In the genomic region with DNA sequence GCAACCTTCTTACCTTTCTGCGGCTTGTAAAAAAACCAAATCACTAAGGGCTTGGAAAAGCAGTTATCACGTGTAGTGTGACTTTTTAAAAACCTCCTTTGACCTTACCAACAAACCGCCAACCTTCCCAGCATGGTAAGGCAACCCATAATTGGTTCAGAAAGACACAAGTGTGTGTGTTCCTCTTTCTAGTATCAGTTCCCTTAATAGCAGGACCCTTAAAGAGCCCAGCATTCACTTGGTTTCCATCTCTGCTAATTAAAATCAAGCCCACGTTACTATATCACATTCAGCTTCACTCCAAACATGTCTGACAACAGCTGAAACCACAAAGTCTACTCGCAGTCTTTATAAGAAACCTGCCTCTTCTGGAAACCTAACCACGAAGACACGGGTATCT, we compare ENCODE assay signal across 8 mouse cellular contexts. TPM values are rescaled to one million over a fixed set of nuclear protein-coding genes. Genes with fewer than 3 reads are reported as not detected.
A peak's percentile ranks its signal among the peaks of the same experiment; 100 is the strongest.
DNase-seq lines count a peak whose midpoint lies in the region; ATAC-seq lines count a peak whose summit lies in the region.

No protein-coding gene starts in this region.

- H3K27me3 ChIP-seq in heart, embryonic 12.5 days (replicated peaks) = no peaks in the 10 kb centered on the region
- H3K27me3 ChIP-seq in hindbrain, embryonic 10.5 days (ENCODE audit: insufficient read depth, poor library complexity, severe bottlenecking) = peaks cover 6% of the 10 kb centered on the region; the same call in 1 of the 2 replicates
- no peaks in the 10 kb centered on the region for H3K27me3 ChIP-seq in midbrain, embryonic 13.5 days

- H3K36me3 ChIP-seq in heart, embryonic 12.5 days = no peaks in the 10 kb centered on the region
- H3K36me3 ChIP-seq in hindbrain, embryonic 10.5 days = no peaks in the 10 kb centered on the region
- no peaks in the 10 kb centered on the region for H3K36me3 ChIP-seq in midbrain, embryonic 13.5 days

- WGBS in heart, embryonic 12.5 days = 70% methylated on average over 7 of the region's 7 CpGs
- 55% methylated on average over 7 of the region's 7 CpGs for WGBS in hindbrain, embryonic 10.5 days
- 37% methylated on average over 7 of the region's 7 CpGs for WGBS in midbrain, embryonic 13.5 days

- ATAC-seq in heart, embryonic 12.5 days (ENCODE audit: insufficient number of reproducible peaks, low FRiP score) = no peak
- ATAC-seq in midbrain, embryonic 13.5 days = no peak

- H3K9ac ChIP-seq in heart, embryonic 12.5 days = no peak overlapping the region
- H3K9ac ChIP-seq in midbrain, embryonic 13.5 days (replicated peaks) = peak overlapping the region; percentile 53; the same call in 1 of the 2 replicates

- no peaks in the 10 kb centered on the region for H3K9me3 ChIP-seq in heart, embryonic 12.5 days (replicated peaks)
- no peaks in the 10 kb centered on the region for H3K9me3 ChIP-seq in hindbrain, embryonic 10.5 days
- no peaks in the 10 kb centered on the region for H3K9me3 ChIP-seq in midbrain, embryonic 13.5 days

- peak overlapping the region; percentile 23; the same call in 1 of the 2 replicates for H3K4me2 ChIP-seq in heart, embryonic 12.5 days
- peak overlapping the region; percentile 65 for H3K4me2 ChIP-seq in midbrain, embryonic 13.5 days (replicated peaks)

- no peak overlapping the region for H3K27ac ChIP-seq in heart, embryonic 12.5 days (ENCODE audit: poor library complexity, severe bottlenecking)
- H3K27ac ChIP-seq in hindbrain, embryonic 10.5 days = no peak overlapping the region
- no peak overlapping the region for H3K27ac ChIP-seq in midbrain, embryonic 13.5 days

- H3K4me3 ChIP-seq in heart, embryonic 12.5 days = no peak overlapping the region
- peak overlapping the region; percentile 90 for H3K4me3 ChIP-seq in hindbrain, embryonic 10.5 days
- H3K4me3 ChIP-seq in midbrain, embryonic 13.5 days (replicated peaks) = peak overlapping the region; percentile 78

- intact Hi-C loops in left cerebral cortex, postnatal 14 days (cut with DNase I) = no loop called here

- H3K4me1 ChIP-seq in heart, embryonic 12.5 days (replicated peaks) = peaks cover 10% of the 10 kb centered on the region
- H3K4me1 ChIP-seq in hindbrain, embryonic 10.5 days (replicated peaks) = peaks cover 56% of the 10 kb centered on the region
- H3K4me1 ChIP-seq in midbrain, embryonic 13.5 days (replicated peaks) = peaks cover 60% of the 10 kb centered on the region

- DNase-seq in heart, postnatal 4 days = no peak
- DNase-seq in MEL-GATA-1-ER (ENCODE audit: extremely low read depth, low read depth) = peak; percentile 76
- no peak for DNase-seq in hindbrain, embryonic 10.5 days (ENCODE audit: low spot score)
- DNase-seq in left cerebral cortex, postnatal 14 days (ENCODE audit: low spot score in 2 of 2) = no peak
- DNase-seq in right cerebral cortex, postnatal 4 days = no peak
- DNase-seq in gastrocnemius, postnatal 10 days = no peak

RNA-seq across cellular contexts. Expression of gene D1Ertd622e, which starts 2.5 kb away (rescaled TPM):
- 9.3 and 11.4 TPM in 2 replicates for polyA plus RNA-seq in heart, embryonic 12.5 days (2016; fragmentation: Nextera tagmentation; extraction: Ambion mirVana)
- 1 to 10 TPM; 7.9 to 9.0 TPM for total RNA-seq in heart, postnatal 4 days (2021)
- 25.2 and 26.4 TPM in 2 replicates for polyA plus RNA-seq in hindbrain, embryonic 10.5 days (2016; fragmentation: Nextera tagmentation; extraction: Ambion mirVana)
- polyA plus RNA-seq in midbrain, embryonic 13.5 days (2015; fragmentation: Nextera tagmentation; extraction: Ambion mirVana) = 51.6 and 55.5 TPM in 2 replicates
- total RNA-seq in left cerebral cortex, postnatal 14 days (2021) = 10 to 100 TPM; 67.2 to 77.8 TPM
- total RNA-seq in gastrocnemius, postnatal 10 days (2021) = 10 to 100 TPM; 32.3 to 38.3 TPM
